Mouse (Mus musculus) ES-Bruce4 (cell line): ENCODE measurements at regions not wholly inside any gene's neighbourhood (a gene's known extent, or its start where the extent isn't known, plus 50 kb on each side); places are given as distances from the start of the nearest gene placed in this dataset.

Experiments
- CTCF ChIP-seq: IDR thresholded peaks from one replicate; pipeline ENCODE4 v1.8.1; 2011; ENCODE audit warnings: low read depth, low read length
- EP300 ChIP-seq: IDR thresholded peaks from 2 replicates; pipeline ENCODE4 v1.6.1; 2011; ENCODE audit warnings: low read depth, low read length; ENCODE audit not compliant: insufficient read depth

DNA sequence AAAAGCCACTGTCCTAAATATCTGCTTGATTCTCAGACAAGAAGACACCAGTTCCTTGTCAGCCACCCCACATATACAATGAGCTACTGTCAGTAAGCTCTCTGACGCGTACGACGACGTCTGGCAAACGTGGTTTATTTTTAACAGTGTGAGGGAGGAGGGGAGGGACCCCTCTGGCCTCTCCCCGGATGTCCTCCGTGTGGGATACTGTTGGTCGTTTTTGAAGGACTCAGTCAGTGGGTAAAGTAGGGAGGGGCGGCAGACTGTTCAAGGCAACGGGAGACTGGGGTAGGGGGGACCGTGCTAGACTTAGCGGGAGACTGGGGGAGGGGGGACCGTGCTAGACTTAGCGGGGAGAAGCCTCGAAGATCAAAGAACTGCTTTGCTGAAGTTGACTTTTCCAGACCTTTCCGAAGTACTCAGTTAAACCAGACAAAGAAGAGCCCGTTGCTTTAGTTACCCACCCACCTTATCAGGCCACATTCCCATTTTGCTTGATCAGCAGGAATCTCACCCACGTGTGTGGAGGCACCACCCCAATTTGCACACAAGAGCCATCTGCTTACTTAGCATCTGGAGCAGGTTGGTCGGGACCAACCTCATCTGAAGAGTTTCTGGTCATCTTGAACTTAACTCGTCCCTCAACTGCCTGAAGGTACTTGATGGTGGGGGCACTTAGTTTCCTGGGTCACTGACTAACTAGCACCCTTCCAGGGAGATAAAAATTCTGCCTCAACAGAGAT, 92.6 kb upstream of the Mark1 start:
- no peak for TF ChIP-seq CTCF
- no peak for TF ChIP-seq EP300
